Mouse (Mus musculus) intestine, embryonic 14.5 days (tissue): ENCODE data around the gene Cox16. TPM values are rescaled to one million over a fixed set of nuclear protein-coding genes. Genes with fewer than 3 reads are reported as not detected.
"Not testable (repeated sequence)": the region's sequence is repeated elsewhere in the genome, so short reads cannot be mapped to it uniquely, and the experiment has no call there.

Experiments used
- ATAC-seq: fragments of 200-750 bp; cut with Nextera tagmentation; replicated peaks from 2 replicates; pipeline ENCODE4 v1.8.0; 2017; ENCODE audit warnings: low read depth, moderate number of reproducible peaks, moderate TSS enrichment, moderate library complexity; ENCODE audit not compliant: low FRiP score, low TSS enrichment
- DNase-seq: peaks from one replicate; pipeline ENCODE4 v3.0.0-alpha.2; 2018; ENCODE audit warnings: low spot score
- H3K27ac ChIP-seq: fragments of 300-500 bp; sonication (generic); 2 replicates; pipeline ENCODE4 v1.5.1; 2014; ENCODE audit warnings: low read depth, mild to moderate bottlenecking, control low read depth
- H3K27me3 ChIP-seq: fragments of 300-500 bp; sonication (generic); replicated peaks from 2 replicates; pipeline ENCODE4 v1.6.1; 2014; ENCODE audit warnings: low read length, control low read depth; ENCODE audit not compliant: control insufficient read depth, insufficient read depth
- H3K36me3 ChIP-seq: fragments of 300-500 bp; sonication (generic); 2 replicates; pipeline ENCODE4 v1.6.1; 2014; ENCODE audit warnings: low read length, control low read depth; ENCODE audit not compliant: control insufficient read depth, insufficient read depth
- H3K4me1 ChIP-seq: fragments of 300-500 bp; sonication (generic); replicated peaks from 2 replicates; pipeline ENCODE4 v1.6.1; 2014; ENCODE audit warnings: low read length, control low read depth, mixed read lengths; ENCODE audit not compliant: control insufficient read depth, insufficient read depth
- H3K4me2 ChIP-seq: fragments of 300-500 bp; sonication (generic); 2 replicates; pipeline ENCODE4 v1.6.1; 2014; ENCODE audit warnings: low read length
- H3K4me3 ChIP-seq: fragments of 300-500 bp; sonication (generic); 2 replicates; pipeline ENCODE4 v1.5.1; 2014; ENCODE audit warnings: low read depth, low read length, control low read depth, mixed read lengths
- H3K9ac ChIP-seq: fragments of 300-500 bp; sonication (generic); 2 replicates; pipeline ENCODE4 v1.6.1; 2014; ENCODE audit warnings: mild to moderate bottlenecking, low read length
- H3K9me3 ChIP-seq: fragments of 300-500 bp; sonication (generic); 2 replicates; pipeline ENCODE4 v1.6.1; 2016; ENCODE audit warnings: low read length, control low read depth; ENCODE audit not compliant: control insufficient read depth
- WGBS: fragments of 180-500 bp; shearing (Covaris S2); extraction: QIAGEN DNeasy Blood & Tissue Kit; methylation state at CpG from one replicate; pipeline ENCODE4 v1.1.7; 2014; 5-methylcytosine and 5-hydroxymethylcytosine counted together
- polyA plus RNA-seq: library from polyadenylated mRNA; unstranded; fragments of >200 nt; fragmentation: Nextera tagmentation; extraction: Ambion mirVana; gene quantifications from 2 replicates; pipeline ENCODE4 v1.2.1, GENCODE M21; 2014

Gene Cox16
- 132 and 147 TPM in 2 replicates for polyA plus RNA-seq

GRCm38 (mm10) chr12:81484727-81485191 lies at the start of gene Cox16:
Cox16 (minus strand) TSS chr12:81485127.
- Histone ChIP-seq H3K36me3 (no peaks in the 10 kb centered on the region), H3K27me3 (no peaks in the 10 kb centered on the region), H3K4me3 (peak within 1 kb of the TSS; percentile 82), H3K4me1 (0 out of 2 replicates have a peak, but pooled peaks cover 2% of the 10 kb centered on the region), H3K27ac (peak within 1 kb of the TSS; percentile 96), H3K9ac (peak within 1 kb of the TSS; percentile 69), H3K4me2 (peak within 1 kb of the TSS; percentile 83), H3K9me3 (no peaks in the 10 kb centered on the region)
- 0% methylated on average over 31 of the region's 31 CpGs for WGBS
- DNase-seq (peak; percentile 94), ATAC-seq (peak; percentile 96)

GRCm38 (mm10) chr12:81533029-81533419 lies 48.1 kb upstream of the Cox16 start:
- no peak for ATAC-seq
- WGBS, result 31% methylated on average over 4 of the region's 4 CpGs

GRCm38 (mm10) chr12:81532316-81533028 lies 47.5 kb upstream of the Cox16 start, which contains the start of the genes Gm20498 and Synj2bp:
Gm20498 (minus strand) TSS chr12:81532905.
Synj2bp (minus strand) TSS chr12:81532911.
- H3K4me2 ChIP-seq, result peak within 1 kb of the TSS; percentile 67
- DNase-seq (peak; percentile 91), ATAC-seq (peak; percentile 91)
- peak within 1 kb of the TSS; percentile 90 for H3K4me3 ChIP-seq
- H3K9ac ChIP-seq, result peak within 1 kb of the TSS; percentile 78
- peak within 1 kb of the TSS; percentile 75 for H3K27ac ChIP-seq
- under 1% methylated on average over 46 of the region's 46 CpGs for WGBS
- no peaks in the 10 kb centered on the region for H3K36me3 ChIP-seq
- H3K4me1 ChIP-seq, result peaks cover 5% of the 10 kb centered on the region; the same call in 1 of the 2 replicates
- no peaks in the 10 kb centered on the region for H3K9me3 ChIP-seq
- H3K27me3 ChIP-seq, result no peaks in the 10 kb centered on the region

More at GRCm38 (mm10) chr12:81533029-81533419, 48.1 kb upstream of the Cox16 start:
- peak overlapping the region; percentile 67 for H3K4me2 ChIP-seq
- no peaks in the 10 kb centered on the region for H3K36me3 ChIP-seq
- H3K9me3 ChIP-seq, result no peaks in the 10 kb centered on the region
- no peak for DNase-seq
- H3K27ac ChIP-seq, result peak overlapping the region; percentile 75
- H3K9ac ChIP-seq, result peak overlapping the region; percentile 78
- peaks cover 5% of the 10 kb centered on the region; the same call in 1 of the 2 replicates for H3K4me1 ChIP-seq
- no peaks in the 10 kb centered on the region for H3K27me3 ChIP-seq
- H3K4me3 ChIP-seq, result peak overlapping the region; percentile 90

- H3K4me3 ChIP-seq, H3K27me3 ChIP-seq, H3K9ac ChIP-seq, ATAC-seq, H3K4me1 ChIP-seq, H3K36me3 ChIP-seq, DNase-seq, H3K9me3 ChIP-seq, H3K27ac ChIP-seq, H3K4me2 ChIP-seq: not testable (repeated sequence)
- WGBS, result 76% methylated on average over 8 of the region's 8 CpGs
These were observed 45.7 kb upstream of the Cox16 start for GRCm38 (mm10) chr12:81530587-81530986.

GRCm38 (mm10) chr12:81496906-81497305 lies 12.0 kb upstream of the Cox16 start:
- not testable (repeated sequence) for H3K4me1 ChIP-seq

GRCm38 (mm10) chr12:81490491-81490890 lies 5.6 kb upstream of the Cox16 start:
- no peaks in the 10 kb centered on the region for H3K4me1 ChIP-seq
- ATAC-seq, result no peak
- WGBS, result 76% methylated on average over 5 of the region's 5 CpGs

More at GRCm38 (mm10) chr12:81496906-81497305, 12.0 kb upstream of the Cox16 start:
- WGBS, result 98% methylated on average over 9 of the region's 9 CpGs
- H3K27ac ChIP-seq, ATAC-seq, H3K9me3 ChIP-seq, H3K36me3 ChIP-seq, H3K27me3 ChIP-seq, H3K4me3 ChIP-seq, H3K4me2 ChIP-seq, H3K9ac ChIP-seq, DNase-seq: not testable (repeated sequence)

GRCm38 (mm10) chr12:81485311-81485710 lies 384 bp upstream of the Cox16 start:
- 49% methylated on average over 6 of the region's 6 CpGs for whole genome bisulfite sequencing
- H3K27me3 ChIP-seq, result no peaks in the 10 kb centered on the region
- peak overlapping the region; percentile 83 for H3K4me2 ChIP-seq
- 0 out of 2 replicates have a peak, but pooled peaks cover 2% of the 10 kb centered on the region for H3K4me1 ChIP-seq
- H3K9ac ChIP-seq, result peak overlapping the region; percentile 69
- H3K27ac ChIP-seq, result peak overlapping the region; percentile 96; the same call in 1 of the 2 replicates
- ATAC-seq (peak; percentile 53), DNase-seq (peak; percentile 51)
- no peaks in the 10 kb centered on the region for H3K36me3 ChIP-seq
- H3K4me3 ChIP-seq, result peak overlapping the region; percentile 82
- H3K9me3 ChIP-seq, result no peaks in the 10 kb centered on the region

More at GRCm38 (mm10) chr12:81490491-81490890, 5.6 kb upstream of the Cox16 start:
- H3K4me3 ChIP-seq, result no peak overlapping the region
- H3K9ac ChIP-seq, result no peak overlapping the region
- H3K27me3 ChIP-seq, result no peaks in the 10 kb centered on the region
- DNase-seq, result no peak
- no peaks in the 10 kb centered on the region for H3K9me3 ChIP-seq
- H3K27ac ChIP-seq, result no peak overlapping the region
- no peak overlapping the region for H3K4me2 ChIP-seq
- H3K36me3 ChIP-seq, result no peaks in the 10 kb centered on the region

- DNase-seq (no peak), ATAC-seq (no peak)
- 0 out of 2 replicates have a peak, but pooled peaks cover 2% of the 10 kb centered on the region for H3K4me1 ChIP-seq
- H3K4me2 ChIP-seq, result peak overlapping the region; percentile 83
- H3K27ac ChIP-seq, result peak overlapping the region; percentile 96
- H3K9ac ChIP-seq, result peak overlapping the region; percentile 69
- H3K27me3 ChIP-seq, result no peaks in the 10 kb centered on the region
- no peaks in the 10 kb centered on the region for H3K9me3 ChIP-seq
- no peaks in the 10 kb centered on the region for H3K36me3 ChIP-seq
- 2% methylated on average over 7 of the region's 7 CpGs for WGBS
- H3K4me3 ChIP-seq, result peak overlapping the region; percentile 82
These were observed 715 bp downstream of the Cox16 start for GRCm38 (mm10) chr12:81484212-81484611.
